Mouse (Mus musculus) stomach, embryonic 15.5 days (tissue): ENCODE results near the gene Ror1. TPM values are rescaled to one million over a fixed set of nuclear protein-coding genes. Genes with fewer than 3 reads are reported as not detected.

Experiments
- ATAC-seq: fragments of 200-750 bp; cut with Nextera tagmentation; 2 replicates; pipeline ENCODE4 v1.8.0; 2017; ENCODE audit warnings: low read depth, moderate number of reproducible peaks, moderate TSS enrichment; ENCODE audit not compliant: insufficient read depth, low FRiP score
- H3K27ac ChIP-seq: fragments of 300-500 bp; sonication (generic); 2 replicates; pipeline ENCODE4 v1.5.1; 2015; ENCODE audit warnings: mild to moderate bottlenecking, inconsistent platforms
- H3K27me3 ChIP-seq: fragments of 300-500 bp; sonication (generic); replicated peaks from 2 replicates; pipeline ENCODE4 v1.6.1; 2015; ENCODE audit warnings: inconsistent platforms
- H3K36me3 ChIP-seq: fragments of 300-500 bp; sonication (generic); 2 replicates; pipeline ENCODE4 v1.6.1; 2015; ENCODE audit warnings: inconsistent platforms
- H3K4me1 ChIP-seq: fragments of 300-500 bp; sonication (generic); 2 replicates; pipeline ENCODE4 v1.6.1; 2015; ENCODE audit warnings: inconsistent platforms
- H3K4me2 ChIP-seq: fragments of 300-500 bp; sonication (generic); 2 replicates; pipeline ENCODE4 v1.6.1; 2015; ENCODE audit warnings: mild to moderate bottlenecking, inconsistent platforms
- H3K4me3 ChIP-seq: fragments of 300-500 bp; sonication (generic); replicated peaks from 2 replicates; pipeline ENCODE4 v1.5.1; 2015; ENCODE audit warnings: inconsistent platforms
- H3K9ac ChIP-seq: fragments of 300-500 bp; sonication (generic); 2 replicates; pipeline ENCODE4 v1.6.1; 2015; ENCODE audit warnings: inconsistent platforms
- H3K9me3 ChIP-seq: fragments of 300-500 bp; sonication (generic); 2 replicates; pipeline ENCODE4 v1.6.1; 2016; ENCODE audit warnings: inconsistent platforms
- WGBS: fragments of 180-500 bp; shearing (Covaris S2); methylation state at CpG from one replicate; pipeline ENCODE4 v1.1.7; 2015; 5-methylcytosine and 5-hydroxymethylcytosine counted together
- polyA plus RNA-seq: library from polyadenylated mRNA; unstranded; fragments of >200 nt; fragmentation: Nextera tagmentation; extraction: Ambion mirVana; gene quantifications from 2 replicates; pipeline ENCODE4 v1.2.1, GENCODE M21; 2015

The Ror1 gene
- polyA plus RNA-seq, 1 experiment from 2014 or later, result 9.4 TPM

DNA sequence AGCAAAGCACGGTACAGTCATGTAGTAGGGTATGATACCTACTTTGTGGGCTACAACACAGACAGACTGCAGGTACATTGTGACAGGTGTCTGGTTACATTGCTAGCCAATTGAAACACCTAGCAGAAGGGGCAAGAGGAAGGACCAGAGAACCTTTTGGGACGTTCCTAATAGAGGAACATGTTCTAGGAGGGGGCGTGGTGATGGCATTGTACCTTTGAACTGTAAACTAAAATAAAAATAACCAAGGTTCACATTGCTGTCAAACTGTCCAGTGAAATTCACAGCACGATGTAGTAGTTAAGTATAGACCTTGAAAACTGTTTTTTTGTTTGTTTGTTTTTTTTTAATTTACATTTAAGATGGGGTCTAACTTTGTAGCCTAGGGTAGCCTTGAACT lies 40.5 kb downstream of the Ror1 start:
- H3K9ac ChIP-seq, result no peak overlapping the region
- 86% methylated on average over 4 of the region's 4 CpGs for WGBS
- no peak for ATAC-seq

DNA sequence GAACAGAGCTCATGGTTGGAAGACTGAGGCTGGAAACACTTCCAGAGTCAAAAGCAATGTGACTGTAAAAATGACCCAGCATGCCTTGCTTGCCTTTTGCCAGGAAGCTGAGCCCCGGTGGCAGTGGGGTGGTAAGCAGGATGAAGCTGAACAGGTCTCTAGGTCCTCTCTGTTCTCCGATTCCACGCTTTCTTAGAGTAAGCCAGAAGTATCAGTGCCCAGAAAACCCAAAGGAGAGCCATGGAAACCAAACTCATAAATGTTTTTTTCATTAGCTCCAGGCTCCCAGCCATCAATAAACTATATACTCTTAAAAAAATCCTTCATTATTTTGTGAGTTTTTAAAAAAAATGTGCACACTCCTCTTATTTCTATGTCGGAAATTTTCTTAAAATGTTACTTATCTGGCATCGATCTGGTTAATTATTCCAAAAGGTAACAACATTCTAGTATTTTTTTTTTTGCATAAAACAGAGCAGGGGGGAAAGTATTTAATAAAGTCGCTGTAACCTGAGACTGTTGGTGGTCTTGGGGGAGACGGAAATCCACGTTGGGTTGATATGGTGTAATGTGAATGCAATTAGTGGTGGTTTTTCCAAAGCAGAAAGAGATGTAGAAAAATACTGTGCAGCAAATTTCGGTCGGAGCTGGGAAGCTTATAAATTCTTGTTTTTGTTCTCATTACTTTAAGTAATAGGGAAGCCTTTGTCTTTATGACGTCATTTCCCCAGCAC lies 41.7 kb downstream of the Ror1 start:
- Histone ChIP-seq H3K9ac (no peak overlapping the region), H3K4me3 (no peak overlapping the region), H3K27me3 (no peaks in the 10 kb centered on the region), H3K36me3 (no peaks in the 10 kb centered on the region), H3K9me3 (no peaks in the 10 kb centered on the region), H3K27ac (no peak overlapping the region), H3K4me1 (0 out of 2 replicates have a peak, but pooled peaks cover 3% of the 10 kb centered on the region), H3K4me2 (no peak overlapping the region)
- ATAC-seq, result no peak
- 89% methylated on average over 11 of the region's 11 CpGs for WGBS

More for the DNA sequence above, 40.5 kb downstream of the Ror1 start:
- Histone ChIP-seq H3K36me3 (no peaks in the 10 kb centered on the region), H3K4me1 (no peaks in the 10 kb centered on the region), H3K9me3 (no peaks in the 10 kb centered on the region), H3K4me3 (no peak overlapping the region), H3K27ac (no peak overlapping the region), H3K27me3 (no peaks in the 10 kb centered on the region), H3K4me2 (no peak overlapping the region)

DNA sequence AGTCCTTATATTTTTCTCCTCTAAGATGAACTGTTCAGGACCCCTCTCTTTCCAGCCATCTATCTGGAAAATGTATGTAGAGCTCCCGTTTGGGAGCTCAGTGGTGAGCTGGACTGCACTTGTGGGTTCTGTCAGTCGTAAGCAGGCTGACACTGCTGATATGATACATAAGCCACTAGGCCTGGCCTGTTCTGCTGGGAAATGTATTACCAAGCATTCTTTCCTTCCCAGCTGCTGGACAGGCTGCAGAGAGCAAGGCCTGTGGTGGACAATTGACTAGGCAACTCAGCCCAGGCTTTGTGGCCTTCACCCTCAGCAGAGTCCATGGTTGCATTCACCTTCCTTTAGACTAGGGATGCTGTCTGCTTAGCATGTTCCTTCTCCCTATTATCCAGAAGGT lies 46.0 kb downstream of the Ror1 start:
- 34% methylated on average over 2 of the region's 2 CpGs for WGBS
- H3K9me3 ChIP-seq, result no peaks in the 10 kb centered on the region

DNA sequence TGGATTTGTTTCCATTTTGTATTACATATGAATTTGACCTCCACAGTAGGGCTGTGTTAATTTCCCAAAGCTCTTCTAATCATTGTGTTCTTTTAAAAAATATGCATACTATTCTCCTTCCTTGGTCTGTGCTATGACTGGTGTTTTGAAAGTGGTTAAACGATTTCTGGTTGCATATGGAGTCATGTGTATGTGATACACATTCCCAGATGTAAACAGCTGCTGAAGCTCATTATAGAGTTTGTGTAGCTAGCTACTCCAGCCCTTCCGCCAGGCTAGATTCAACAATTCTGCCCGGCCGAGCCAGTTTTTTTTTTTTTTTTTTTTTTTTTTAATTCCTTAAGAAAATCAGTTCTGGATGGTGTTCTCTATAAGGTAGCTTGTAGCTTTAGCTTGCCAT lies 49.2 kb downstream of the Ror1 start:
- H3K36me3 ChIP-seq, result no peaks in the 10 kb centered on the region
- no peak overlapping the region for H3K4me3 ChIP-seq
- no peaks in the 10 kb centered on the region for H3K27me3 ChIP-seq
- no peak overlapping the region for H3K27ac ChIP-seq
- no peak overlapping the region for H3K4me2 ChIP-seq
- 0 out of 2 replicates have a peak, but pooled peaks cover 3% of the 10 kb centered on the region for H3K4me1 ChIP-seq
- no peak overlapping the region for H3K9ac ChIP-seq
- H3K9me3 ChIP-seq, result no peaks in the 10 kb centered on the region
- WGBS, result 39% methylated on average over 4 of the region's 4 CpGs
- ATAC-seq, result no peak

More for the DNA sequence above, 46.0 kb downstream of the Ror1 start:
- H3K36me3 ChIP-seq, result no peaks in the 10 kb centered on the region
- H3K4me1 ChIP-seq, result 0 out of 2 replicates have a peak, but pooled peaks cover 3% of the 10 kb centered on the region
- no peak overlapping the region for H3K9ac ChIP-seq
- no peaks in the 10 kb centered on the region for H3K27me3 ChIP-seq
- no peak overlapping the region for H3K27ac ChIP-seq
- ATAC-seq, result no peak
- H3K4me3 ChIP-seq, result no peak overlapping the region
- H3K4me2 ChIP-seq, result no peak overlapping the region

DNA sequence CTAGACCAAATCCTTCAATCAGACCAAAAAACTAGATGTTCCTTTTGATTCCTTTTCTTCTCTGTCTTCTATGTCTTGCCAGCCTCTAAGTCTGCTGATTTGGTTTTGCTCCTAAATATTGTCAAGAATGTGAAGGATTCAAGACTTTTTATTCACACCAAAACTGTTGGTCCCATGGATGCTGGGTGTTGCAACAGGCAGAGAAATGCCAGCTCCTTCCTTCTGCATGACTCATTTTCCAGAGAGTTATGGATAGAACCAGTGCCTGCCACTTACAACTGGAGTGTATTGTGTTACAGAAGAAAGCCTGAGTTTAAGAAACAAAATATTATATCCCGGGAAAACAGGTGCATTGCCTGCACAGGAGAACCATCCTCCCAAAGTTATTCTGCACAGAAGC lies 55.2 kb downstream of the Ror1 start:
- ATAC-seq, result no peak
- Histone ChIP-seq H3K27ac (no peak overlapping the region), H3K4me3 (no peak overlapping the region), H3K4me2 (no peak overlapping the region), H3K9ac (no peak overlapping the region), H3K9me3 (no peaks in the 10 kb centered on the region), H3K36me3 (no peaks in the 10 kb centered on the region), H3K4me1 (peaks cover 6% of the 10 kb centered on the region; the same call in 1 of the 2 replicates), H3K27me3 (no peaks in the 10 kb centered on the region)
- 82% methylated on average over 1 of the region's 1 CpGs for WGBS

DNA sequence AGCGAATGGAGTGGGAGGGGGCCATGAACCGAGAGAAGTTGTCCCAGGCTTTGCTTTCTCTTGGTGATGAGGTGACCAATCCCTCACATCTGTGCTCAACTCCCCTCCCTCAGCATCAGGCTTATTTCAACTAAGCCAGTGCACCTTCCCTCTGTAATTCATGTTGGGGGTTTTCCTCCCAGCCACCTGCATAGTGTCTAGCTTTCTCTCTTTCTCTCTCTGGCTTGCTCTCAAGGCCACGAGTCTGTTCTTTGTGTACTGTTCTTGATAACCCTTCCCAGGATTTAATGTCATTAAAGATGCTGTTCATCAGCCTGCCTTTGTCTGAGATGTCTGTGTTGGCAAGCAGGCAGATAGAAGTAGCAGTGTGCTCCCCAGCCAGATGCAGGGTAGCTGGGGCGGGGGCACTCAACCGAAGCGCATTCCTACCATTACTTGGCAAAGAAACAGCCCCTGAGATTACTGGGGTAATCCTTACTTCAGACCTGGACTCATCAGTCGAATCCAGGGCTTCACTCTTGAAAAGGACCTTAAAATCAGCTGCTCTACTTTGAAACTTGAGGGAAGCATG lies 59.1 kb downstream of the Ror1 start:
- no peaks in the 10 kb centered on the region for H3K9me3 ChIP-seq
- H3K36me3 ChIP-seq, result no peaks in the 10 kb centered on the region
- no peak overlapping the region for H3K4me2 ChIP-seq
- no peak; the same call in 1 of the 2 replicates for ATAC-seq
- H3K9ac ChIP-seq, result no peak overlapping the region
- H3K4me1 ChIP-seq, result peaks cover 6% of the 10 kb centered on the region; the same call in 1 of the 2 replicates
- H3K4me3 ChIP-seq, result no peak overlapping the region
- no peak overlapping the region for H3K27ac ChIP-seq
- 43% methylated on average over 7 of the region's 7 CpGs for WGBS
- H3K27me3 ChIP-seq, result no peaks in the 10 kb centered on the region

DNA sequence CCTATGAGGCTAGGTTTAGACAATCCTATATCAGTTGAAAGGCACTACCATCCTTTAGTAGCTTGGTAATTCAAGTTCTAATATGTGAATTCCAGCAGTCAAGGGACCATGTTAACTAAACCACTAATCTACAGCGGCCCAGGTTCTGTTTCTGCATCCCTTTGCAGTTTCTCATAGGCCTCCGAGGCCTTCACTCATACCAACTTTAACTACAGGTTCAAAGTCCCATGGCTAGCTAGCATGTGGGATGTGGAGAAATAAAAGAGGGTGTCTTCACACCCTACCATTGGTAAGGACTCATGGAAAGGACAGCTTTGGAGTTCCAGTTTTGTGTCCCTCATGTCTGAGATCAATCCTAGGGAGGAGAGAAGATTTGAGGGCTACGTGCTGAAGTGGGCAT lies 60.1 kb downstream of the Ror1 start:
- WGBS, result 93% methylated on average over 3 of the region's 3 CpGs
- Histone ChIP-seq H3K27me3 (no peaks in the 10 kb centered on the region), H3K36me3 (no peaks in the 10 kb centered on the region), H3K4me1 (peaks cover 6% of the 10 kb centered on the region; the same call in 1 of the 2 replicates), H3K9ac (no peak overlapping the region), H3K4me2 (no peak overlapping the region), H3K4me3 (no peak overlapping the region), H3K27ac (no peak overlapping the region), H3K9me3 (no peaks in the 10 kb centered on the region)
- no peak for ATAC-seq

DNA sequence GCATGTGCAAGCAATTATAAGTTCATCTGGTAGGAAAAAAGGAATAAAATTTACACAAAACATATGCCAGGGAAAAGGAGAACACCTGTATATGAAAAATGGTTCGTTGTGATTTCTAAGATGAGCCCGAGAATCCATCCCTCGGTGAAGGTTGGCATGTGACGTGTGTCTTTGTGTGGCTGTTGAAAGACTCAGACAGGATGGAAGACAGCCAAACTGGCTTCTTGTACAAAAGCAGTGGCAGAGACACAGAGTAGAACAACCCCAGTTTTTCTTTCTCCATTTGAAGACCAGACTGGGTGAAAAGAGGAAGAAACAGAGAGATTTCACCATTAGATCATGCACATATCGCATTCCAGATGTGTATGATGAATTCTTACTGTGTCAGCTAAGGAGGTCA lies 62.8 kb downstream of the Ror1 start:
- Histone ChIP-seq H3K36me3 (no peaks in the 10 kb centered on the region), H3K4me1 (peaks cover 6% of the 10 kb centered on the region; the same call in 1 of the 2 replicates), H3K4me3 (no peak overlapping the region), H3K9ac (no peak overlapping the region), H3K27me3 (no peaks in the 10 kb centered on the region; the same call in 1 of the 2 replicates), H3K4me2 (no peak overlapping the region), H3K9me3 (no peaks in the 10 kb centered on the region), H3K27ac (no peak overlapping the region)
- no peak for ATAC-seq
- 87% methylated on average over 5 of the region's 5 CpGs for WGBS

DNA sequence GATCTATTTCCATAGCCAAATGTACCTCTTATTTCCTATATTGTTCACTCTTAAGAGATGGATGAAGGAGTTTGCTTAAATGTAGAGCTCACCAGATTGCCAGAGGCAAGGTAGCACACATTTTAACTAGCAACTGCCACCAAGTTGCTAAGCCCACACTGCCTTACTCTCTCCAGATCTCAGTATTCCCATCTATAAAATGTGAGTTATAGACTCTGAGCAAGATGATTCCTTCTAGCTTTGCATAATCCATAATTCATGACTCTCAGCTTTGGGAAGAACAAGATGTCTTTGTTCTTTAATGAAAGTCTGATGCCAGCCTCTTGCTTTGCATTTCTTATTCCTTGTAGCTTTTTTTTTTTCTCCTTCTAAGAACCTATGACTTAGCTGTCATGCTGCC lies 64.6 kb downstream of the Ror1 start:
- Histone ChIP-seq H3K9ac (no peak overlapping the region), H3K4me2 (no peak overlapping the region)
- no peak for ATAC-seq

DNA sequence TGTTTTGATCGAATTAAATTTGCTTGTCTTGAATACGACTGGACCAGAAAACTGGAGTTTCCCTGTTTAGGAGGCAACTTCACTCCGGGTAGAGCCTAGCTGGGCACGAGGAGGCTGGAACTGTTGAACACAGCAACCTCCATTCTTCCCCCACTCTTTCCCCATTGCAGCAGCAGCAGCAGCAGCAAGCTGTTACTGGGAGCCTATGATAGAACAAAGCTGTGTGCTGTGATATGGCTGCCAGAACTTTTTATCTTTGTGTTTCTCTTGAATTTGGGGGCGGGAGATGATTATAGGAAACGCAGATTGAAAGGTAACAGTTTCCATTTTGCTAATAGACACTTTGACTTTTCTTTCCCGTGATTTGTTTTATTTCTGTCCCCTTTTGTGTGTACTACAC lies 70.2 kb downstream of the Ror1 start:
- H3K4me3 ChIP-seq, result no peak overlapping the region
- no peak for ATAC-seq
- 71% methylated on average over 7 of the region's 7 CpGs for WGBS
- H3K9me3 ChIP-seq, result no peaks in the 10 kb centered on the region
- no peak overlapping the region for H3K27ac ChIP-seq
- peaks cover 3% of the 10 kb centered on the region; the same call in 1 of the 2 replicates for H3K4me1 ChIP-seq
- no peaks in the 10 kb centered on the region for H3K36me3 ChIP-seq
- no peak overlapping the region for H3K4me2 ChIP-seq
- H3K9ac ChIP-seq, result no peak overlapping the region
- no peaks in the 10 kb centered on the region; the same call in 1 of the 2 replicates for H3K27me3 ChIP-seq

More for the DNA sequence above, 64.6 kb downstream of the Ror1 start:
- Histone ChIP-seq H3K4me3 (no peak overlapping the region), H3K27ac (no peak overlapping the region), H3K27me3 (no peaks in the 10 kb centered on the region; the same call in 1 of the 2 replicates), H3K36me3 (no peaks in the 10 kb centered on the region), H3K9me3 (no peaks in the 10 kb centered on the region), H3K4me1 (no peaks in the 10 kb centered on the region)

DNA sequence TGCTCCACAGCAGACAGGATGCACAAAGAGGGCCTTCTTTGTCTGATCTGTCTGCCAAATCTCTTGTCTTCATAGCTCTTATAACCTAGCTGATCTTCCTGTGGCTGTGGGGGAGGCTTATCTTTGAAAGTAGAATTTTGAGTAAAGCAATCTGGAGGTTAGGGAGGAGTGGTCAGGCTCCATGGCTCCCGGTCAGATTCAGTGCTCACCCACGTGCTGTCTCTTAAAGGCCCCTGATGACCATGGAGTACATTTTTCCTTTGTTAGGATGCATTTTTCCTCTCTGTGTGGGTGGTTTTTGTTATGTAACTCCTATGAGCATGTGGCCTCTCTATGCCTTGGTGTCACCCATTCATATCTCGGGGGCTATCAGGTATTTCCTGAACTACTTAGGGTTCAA lies 71.3 kb downstream of the Ror1 start:
- no peak for ATAC-seq
- H3K36me3 ChIP-seq, result no peaks in the 10 kb centered on the region
- H3K4me3 ChIP-seq, result no peak overlapping the region
- peaks cover 7% of the 10 kb centered on the region; the same call in 1 of the 2 replicates for H3K4me1 ChIP-seq
- no peak overlapping the region for H3K27ac ChIP-seq
- 62% methylated on average over 3 of the region's 3 CpGs for WGBS
- H3K27me3 ChIP-seq, result no peaks in the 10 kb centered on the region; the same call in 1 of the 2 replicates
- H3K9me3 ChIP-seq, result no peaks in the 10 kb centered on the region
- H3K9ac ChIP-seq, result no peak overlapping the region
- H3K4me2 ChIP-seq, result no peak overlapping the region

DNA sequence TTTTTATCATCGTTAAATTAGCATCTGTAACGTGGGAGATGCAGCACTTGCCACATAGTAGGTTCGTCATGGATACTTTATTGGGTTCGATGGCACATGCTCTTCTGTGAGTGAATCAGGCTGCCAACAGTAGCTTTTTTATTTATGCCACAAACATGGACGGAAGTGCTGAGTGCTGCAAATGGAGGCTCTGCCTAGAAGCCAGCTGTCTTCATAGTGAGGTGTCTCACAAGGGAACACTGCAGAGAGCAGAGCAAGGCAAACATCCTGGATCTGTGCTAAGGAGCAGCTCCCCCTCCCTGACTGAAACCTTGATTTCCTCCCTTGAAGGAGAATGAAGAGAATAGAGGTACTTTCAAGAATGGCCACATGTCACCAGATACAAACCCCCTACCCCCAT lies 74.1 kb downstream of the Ror1 start:
- Histone ChIP-seq H3K4me1 (peaks cover 7% of the 10 kb centered on the region; the same call in 1 of the 2 replicates), H3K27ac (no peak overlapping the region), H3K4me2 (no peak overlapping the region), H3K9ac (no peak overlapping the region), H3K27me3 (no peaks in the 10 kb centered on the region), H3K9me3 (no peaks in the 10 kb centered on the region), H3K4me3 (no peak overlapping the region), H3K36me3 (no peaks in the 10 kb centered on the region)
- ATAC-seq, result no peak
- WGBS, result 59% methylated on average over 5 of the region's 5 CpGs
